Mouse (Mus musculus) gastrocnemius, postnatal 25 days (tissue): Measurements from ENCODE around the gene Sycp2. TPM values are rescaled to one million over a fixed set of nuclear protein-coding genes. Genes with fewer than 3 reads are reported as not detected.

Source experiments
- total RNA-seq, 2 experiments: library from RNA; stranded (reverse); gene quantifications; 1 replicate in 1 of 2; 2 replicates in 1 of 2; pipeline ENCODE4 v1.2.3; 2021

Gene Sycp2
- total RNA-seq, 2 experiments from 2014 or later: 0.11 to 0.13 TPM

Other genes starting within 250 kb of the Sycp2 start
- gene Ppp1r3d, start 6.8 kb upstream of the Sycp2 start, total RNA-seq: 1 to 10 TPM; 2.6 to 2.9 TPM
- 1 to 10 TPM; 2.0 TPM for gene Fam217b, start 6.8 kb upstream of the Sycp2 start, total RNA-seq
- not detected for gene Cdh26, start 22.8 kb upstream of the Sycp2 start, total RNA-seq